Mouse (Mus musculus): ENCODE measurements around the gene Unc13a. TPM values are rescaled to one million over a fixed set of nuclear protein-coding genes. Genes with fewer than 3 reads are reported as not detected.

The Unc13a gene
- total and polyA plus RNA-seq, 2 experiments from 2014 or later = 16.2 to 69.0 TPM

- DNase-seq (ENCODE audit: low spot score) = peak; percentile 97
- Histone ChIP-seq H3K4me1 (ENCODE audit: insufficient read depth, low read length) (peaks cover 10% of the 10 kb centered on the region), H3K36me3 (ENCODE audit: insufficient read depth, low read length) (peaks cover 4% of the 10 kb centered on the region), H3K27me3 (ENCODE audit: insufficient read depth, low read length) (no peaks in the 10 kb centered on the region), H3K9me3 (ENCODE audit: low read length) (no peaks in the 10 kb centered on the region), H3K4me2 (ENCODE audit: low read depth, low read length, poor library complexity, severe bottlenecking) (peak within 1 kb of the TSS; percentile 95), H3K4me3 (ENCODE audit: low read depth, low read length) (peak within 1 kb of the TSS; percentile 82), H3K9ac (replicated peaks; ENCODE audit: low read length, poor library complexity, severe bottlenecking) (peak within 1 kb of the TSS; percentile 87), H3K27ac (ENCODE audit: low read depth, low read length) (peak within 1 kb of the TSS; percentile 98)
- TF ChIP-seq CTCF (IDR thresholded peaks at IDR 0.05) = no peak; the same call in none of the 2 replicates
- ATAC-seq (ENCODE audit: low FRiP score) = peak; percentile 89
- WGBS = under 1% methylated on average over 69 of the region's 71 CpGs
Observed at GRCm38 (mm10) chr8:71591471-71592373, 79.8 kb downstream of the Unc13a start, which contains the start of gene Pgls. Gene Pgls (plus strand): TSS chr8:71592176.

- peak overlapping the region; percentile 82 for H3K4me3 ChIP-seq (ENCODE audit: low read depth, low read length)
- ATAC-seq (ENCODE audit: low FRiP score) = no peak
- no peaks in the 10 kb centered on the region for H3K27me3 ChIP-seq (ENCODE audit: insufficient read depth, low read length)
- H3K9me3 ChIP-seq (ENCODE audit: low read length) = no peaks in the 10 kb centered on the region
- H3K27ac ChIP-seq (ENCODE audit: low read depth, low read length) = peak overlapping the region; percentile 98
- peak overlapping the region; percentile 95 for H3K4me2 ChIP-seq (ENCODE audit: low read depth, low read length, poor library complexity, severe bottlenecking)
- 17% methylated on average over 5 of the region's 5 CpGs for WGBS
- TF ChIP-seq CTCF (IDR thresholded peaks at IDR 0.05) = no peak
- H3K4me1 ChIP-seq (ENCODE audit: insufficient read depth, low read length) = peaks cover 10% of the 10 kb centered on the region
- peaks cover 6% of the 10 kb centered on the region for H3K36me3 ChIP-seq (ENCODE audit: insufficient read depth, low read length)
- H3K9ac ChIP-seq (replicated peaks; ENCODE audit: low read length, poor library complexity, severe bottlenecking) = peak overlapping the region; percentile 87
- no peak for DNase-seq (ENCODE audit: low spot score)
Observed at GRCm38 (mm10) chr8:71591017-71591416, 80.5 kb downstream of the Unc13a start.

- H3K4me3 ChIP-seq (ENCODE audit: low read depth, low read length) = no peak overlapping the region
- peaks cover 28% of the 10 kb centered on the region for H3K36me3 ChIP-seq (ENCODE audit: insufficient read depth, low read length)
- no peak overlapping the region for H3K4me2 ChIP-seq (ENCODE audit: low read depth, low read length, poor library complexity, severe bottlenecking)
- no peak for ATAC-seq (ENCODE audit: low FRiP score)
- H3K9me3 ChIP-seq (ENCODE audit: low read length) = no peaks in the 10 kb centered on the region
- peaks cover 10% of the 10 kb centered on the region for H3K4me1 ChIP-seq (ENCODE audit: insufficient read depth, low read length)
- H3K9ac ChIP-seq (replicated peaks; ENCODE audit: low read length, poor library complexity, severe bottlenecking) = no peak overlapping the region
- no peaks in the 10 kb centered on the region for H3K27me3 ChIP-seq (ENCODE audit: insufficient read depth, low read length)
- no peak for DNase-seq (ENCODE audit: low spot score)
- TF ChIP-seq CTCF (IDR thresholded peaks at IDR 0.05) = no peak
- 74% methylated on average over 3 of the region's 3 CpGs for WGBS
- H3K27ac ChIP-seq (ENCODE audit: low read depth, low read length) = no peak overlapping the region
Observed at GRCm38 (mm10) chr8:71588762-71589161, 82.8 kb downstream of the Unc13a start.

GRCm38 (mm10) chr8:71586891-71587290 is 84.7 kb downstream of the Unc13a start:
- DNase-seq (ENCODE audit: low spot score) = peak; percentile 54
- peak; percentile 80 for TF ChIP-seq CTCF (IDR thresholded peaks at IDR 0.05)
- H3K36me3 ChIP-seq (ENCODE audit: insufficient read depth, low read length) = peaks cover 33% of the 10 kb centered on the region
- no peak overlapping the region for H3K4me3 ChIP-seq (ENCODE audit: low read depth, low read length)
- no peak overlapping the region for H3K27ac ChIP-seq (ENCODE audit: low read depth, low read length)
- H3K9ac ChIP-seq (replicated peaks; ENCODE audit: low read length, poor library complexity, severe bottlenecking) = no peak overlapping the region
- ATAC-seq (ENCODE audit: low FRiP score) = no peak
- 74% methylated on average over 2 of the region's 2 CpGs for WGBS
- H3K4me1 ChIP-seq (ENCODE audit: insufficient read depth, low read length) = 0 out of 2 replicates have a peak, but pooled peaks cover 4% of the 10 kb centered on the region
- no peak overlapping the region for H3K4me2 ChIP-seq (ENCODE audit: low read depth, low read length, poor library complexity, severe bottlenecking)
- H3K27me3 ChIP-seq (ENCODE audit: insufficient read depth, low read length) = no peaks in the 10 kb centered on the region
- H3K9me3 ChIP-seq (ENCODE audit: low read length) = no peaks in the 10 kb centered on the region

- 24% methylated on average over 9 of the region's 9 CpGs for WGBS
- H3K27me3 ChIP-seq (ENCODE audit: insufficient read depth, low read length) = no peaks in the 10 kb centered on the region
- no peak overlapping the region for H3K4me2 ChIP-seq (ENCODE audit: low read depth, low read length, poor library complexity, severe bottlenecking)
- H3K9me3 ChIP-seq (ENCODE audit: low read length) = no peaks in the 10 kb centered on the region
- H3K36me3 ChIP-seq (ENCODE audit: insufficient read depth, low read length) = peaks cover 29% of the 10 kb centered on the region
- no peak overlapping the region for H3K27ac ChIP-seq (ENCODE audit: low read depth, low read length)
- ATAC-seq (ENCODE audit: low FRiP score) = no peak; the same call in 1 of the 2 replicates
- DNase-seq (ENCODE audit: low spot score) = peak; percentile 39
- H3K9ac ChIP-seq (replicated peaks; ENCODE audit: low read length, poor library complexity, severe bottlenecking) = no peak overlapping the region
- H3K4me3 ChIP-seq (ENCODE audit: low read depth, low read length) = no peak overlapping the region
- no peak for TF ChIP-seq CTCF (IDR thresholded peaks at IDR 0.05)
- no peaks in the 10 kb centered on the region for H3K4me1 ChIP-seq (ENCODE audit: insufficient read depth, low read length)
Observed at GRCm38 (mm10) chr8:71580201-71580600, 91.4 kb downstream of the Unc13a start.

- WGBS = 78% methylated on average over 14 of the region's 14 CpGs
- peaks cover 21% of the 10 kb centered on the region for H3K36me3 ChIP-seq (ENCODE audit: insufficient read depth, low read length)
- no peaks in the 10 kb centered on the region for H3K27me3 ChIP-seq (ENCODE audit: insufficient read depth, low read length)
- TF ChIP-seq CTCF (IDR thresholded peaks at IDR 0.05) = no peak
- H3K4me1 ChIP-seq (ENCODE audit: insufficient read depth, low read length) = no peaks in the 10 kb centered on the region
- ATAC-seq (ENCODE audit: low FRiP score) (no peak), DNase-seq (ENCODE audit: low spot score) (no peak)
- H3K4me3 ChIP-seq (ENCODE audit: low read depth, low read length) = no peak overlapping the region
- no peaks in the 10 kb centered on the region for H3K9me3 ChIP-seq (ENCODE audit: low read length)
- no peak overlapping the region for H3K4me2 ChIP-seq (ENCODE audit: low read depth, low read length, poor library complexity, severe bottlenecking)
- no peak overlapping the region for H3K9ac ChIP-seq (replicated peaks; ENCODE audit: low read length, poor library complexity, severe bottlenecking)
- no peak overlapping the region for H3K27ac ChIP-seq (ENCODE audit: low read depth, low read length)
Observed at GRCm38 (mm10) chr8:71579476-71579875, 92.1 kb downstream of the Unc13a start.
